Mouse (Mus musculus): ENCODE results near the gene Maats1. TPM values are rescaled to one million over a fixed set of nuclear protein-coding genes. Genes with fewer than 3 reads are reported as not detected.

Maats1 gene
- 1.1 and 1.8 TPM in 2 replicates for total RNA-seq (2012; rRNA removed)

DNA sequence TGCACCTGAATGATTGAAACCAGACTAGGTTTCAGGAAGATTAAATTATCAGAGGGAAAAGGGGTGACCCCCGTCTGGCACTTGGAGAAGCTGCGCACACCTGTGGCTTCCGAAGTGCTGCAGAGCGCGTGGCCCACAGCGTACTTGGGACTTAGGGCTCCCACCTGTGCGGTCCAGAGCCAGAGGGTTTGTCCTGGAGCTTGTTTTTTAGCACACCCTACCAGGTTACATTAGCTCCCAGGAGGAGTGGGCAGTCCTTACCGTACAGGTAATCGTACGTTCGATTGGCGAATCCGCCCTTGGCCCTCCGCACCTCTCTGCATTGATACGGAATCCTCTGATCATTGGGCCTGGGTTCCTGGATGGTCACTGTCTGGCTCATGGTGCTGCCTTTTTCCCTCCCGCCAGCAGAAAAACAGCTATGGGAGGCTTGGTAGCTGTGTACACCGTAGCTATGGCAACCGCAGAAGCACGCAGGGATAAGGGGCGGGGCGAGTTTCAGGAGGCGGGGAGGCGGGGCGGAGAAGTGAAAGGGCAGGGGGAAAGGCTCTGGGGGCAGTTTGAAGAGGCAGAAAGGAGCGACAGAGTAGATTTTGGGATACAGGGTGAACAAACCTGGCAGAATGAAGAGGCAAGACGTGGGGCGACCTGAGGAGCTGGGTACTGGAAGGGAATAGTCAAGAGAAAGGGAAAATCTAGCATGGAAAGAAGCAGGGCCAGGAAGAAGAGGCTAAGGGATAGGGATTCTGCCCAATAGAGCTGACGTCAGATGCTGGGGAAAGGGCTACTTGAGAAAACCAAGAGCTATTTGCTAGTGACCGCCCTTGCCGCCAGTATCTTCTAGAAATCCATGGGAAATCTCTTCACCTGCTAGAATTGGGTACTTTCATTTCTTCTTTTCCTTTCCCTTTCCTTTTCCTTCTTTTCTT is at the start of gene Maats1:
Maats1 (minus strand) TSS at position 748 of the 929 bp plus-strand sequence.
- Histone ChIP-seq H3K4me1 (ENCODE audit: control insufficient read depth in 2 of 2, insufficient read depth in 2 of 2, low read length in 2 of 2, poor library complexity in 1 of 2) (peaks cover 3 to 4% of the 10 kb centered on the region in 2 experiments; a peak in 2 of 4 replicates), H3K4me3 (ENCODE audit: insufficient read depth in 1 of 2, low read depth in 1 of 2, low read length in 2 of 2, poor library complexity in 1 of 2, severe bottlenecking in 1 of 2) (peak within 1 kb of the TSS; percentile 47 to 69), H3K9ac (ENCODE audit: insufficient read depth, low read depth, low read length, poor library complexity, severe bottlenecking) (peak within 1 kb of the TSS; percentile 58), H3K27ac (ENCODE audit: insufficient read depth, low read depth, low read length, poor library complexity, severe bottlenecking) (no peak within 1 kb of the TSS), H3K36me3 (ENCODE audit: control insufficient read depth, insufficient read depth, low read length, poor library complexity, severe bottlenecking) (no peaks in the 10 kb centered on the region), H3K9me3 (ENCODE audit: control insufficient read depth, insufficient read depth, low read depth, low read length) (no peaks in the 10 kb centered on the region)
- peak; percentile 87 for DNase-seq (ENCODE audit: low read depth, low spot score)
- in situ Hi-C loops (cut with MboI; ENCODE audit: low sequenced_read_pairs in 2 of 2, unreplicated experiment in 2 of 2) = loop anchor here (10.0 to 25.0 kb wide), 3 partner anchors 143 to 721 kb away; no protein-coding TSS in a partner anchor
- no peak for TF ChIP-seq MAFK (IDR thresholded peaks at IDR 0.05; ENCODE audit: insufficient read depth, low read depth, low read length)
- TF ChIP-seq ZC3H11A (IDR thresholded peaks at IDR 0.05; ENCODE audit: borderline replicate concordance, low read depth, low read length) = no peak
- TF ChIP-seq ZNF384 (IDR thresholded peaks at IDR 0.05; ENCODE audit: low read depth, low read length) = no peak
- TF ChIP-seq CHD2 (IDR thresholded peaks at IDR 0.05; ENCODE audit: low read depth, low read length) = no peak
- TF ChIP-seq HCFC1 (IDR thresholded peaks at IDR 0.05; ENCODE audit: borderline replicate concordance, insufficient read depth, low read length) = no peak

DNA sequence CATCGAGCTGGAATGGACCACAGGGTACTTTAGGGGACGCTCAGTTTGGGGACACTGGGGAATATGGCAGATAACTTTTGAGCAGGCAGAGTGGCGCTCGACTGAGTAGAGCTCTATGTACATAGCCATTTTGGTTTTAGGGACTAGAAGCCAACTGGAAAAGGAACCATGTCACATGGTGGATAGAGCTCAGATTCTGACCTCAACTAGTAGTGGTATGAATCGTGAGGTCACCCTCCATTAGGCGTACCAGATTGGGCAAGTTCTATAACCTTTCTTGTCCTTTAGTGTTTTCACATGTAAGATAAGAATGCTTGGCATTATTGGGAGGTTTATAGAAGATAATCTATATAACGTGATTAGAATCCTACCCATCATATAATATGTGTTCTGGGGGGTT is 48.4 kb upstream of the Maats1 start:
- no peaks in the 10 kb centered on the region for H3K9me3 ChIP-seq (ENCODE audit: control insufficient read depth, insufficient read depth, low read depth, low read length)
- in situ Hi-C loops (cut with MboI; ENCODE audit: low sequenced_read_pairs in 2 of 2, unreplicated experiment in 2 of 2) = no loop called here
- H3K27ac ChIP-seq (ENCODE audit: insufficient read depth, low read depth, low read length, poor library complexity, severe bottlenecking) = no peak overlapping the region
- H3K9ac ChIP-seq (ENCODE audit: insufficient read depth, low read depth, low read length, poor library complexity, severe bottlenecking) = no peak overlapping the region
- no peaks in the 10 kb centered on the region for H3K36me3 ChIP-seq (ENCODE audit: control insufficient read depth, insufficient read depth, low read length, poor library complexity, severe bottlenecking)
- no peak overlapping the region for H3K4me3 ChIP-seq (ENCODE audit: insufficient read depth in 1 of 2, low read depth in 1 of 2, low read length in 2 of 2, poor library complexity in 1 of 2, severe bottlenecking in 1 of 2)
- no peak for DNase-seq (ENCODE audit: low read depth, low spot score)
- peaks cover 2 to 8% of the 10 kb centered on the region in 2 experiments; a peak in 2 of 4 replicates for H3K4me1 ChIP-seq (ENCODE audit: control insufficient read depth in 2 of 2, insufficient read depth in 2 of 2, low read length in 2 of 2, poor library complexity in 1 of 2)
- no peak for TF ChIP-seq CHD2 (IDR thresholded peaks at IDR 0.05; ENCODE audit: low read depth, low read length)
- no peak for TF ChIP-seq ZC3H11A (IDR thresholded peaks at IDR 0.05; ENCODE audit: borderline replicate concordance, low read depth, low read length)
- no peak for TF ChIP-seq HCFC1 (IDR thresholded peaks at IDR 0.05; ENCODE audit: borderline replicate concordance, insufficient read depth, low read length)
- no peak for TF ChIP-seq MAFK (IDR thresholded peaks at IDR 0.05; ENCODE audit: insufficient read depth, low read depth, low read length)
- TF ChIP-seq ZNF384 (IDR thresholded peaks at IDR 0.05; ENCODE audit: low read depth, low read length) = no peak

DNA sequence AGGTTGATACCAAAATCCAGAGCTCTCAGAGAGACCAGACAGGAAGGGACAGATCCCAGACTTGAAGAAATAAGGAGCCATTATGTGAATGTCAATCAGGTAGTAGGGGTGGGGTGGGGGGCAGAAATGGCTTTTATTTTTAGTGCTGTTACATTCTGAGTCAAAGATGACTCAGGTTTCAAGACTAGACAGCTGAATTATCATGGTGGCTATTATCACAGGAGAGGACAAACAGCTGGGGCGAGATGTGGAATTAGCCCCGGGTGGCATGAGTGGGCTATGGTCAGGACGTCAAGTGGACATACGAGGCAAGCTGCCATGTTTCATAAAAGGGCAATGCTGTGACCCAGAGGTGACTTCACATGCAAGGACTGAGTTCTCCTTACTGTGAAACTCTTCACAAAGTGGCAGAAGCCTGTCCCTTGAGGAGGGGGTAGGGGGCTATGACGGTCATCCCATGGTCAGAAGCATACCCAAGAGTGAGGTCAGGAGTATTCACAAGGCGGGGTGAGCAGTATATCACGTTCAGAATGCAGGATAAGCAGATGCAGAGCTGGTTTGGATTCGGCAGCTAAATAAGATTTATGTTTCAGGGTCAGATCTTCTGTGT is 47.4 kb upstream of the Maats1 start:
- Histone ChIP-seq H3K27ac (ENCODE audit: insufficient read depth, low read depth, low read length, poor library complexity, severe bottlenecking) (no peak overlapping the region), H3K9me3 (ENCODE audit: control insufficient read depth, insufficient read depth, low read depth, low read length) (no peaks in the 10 kb centered on the region), H3K4me3 (ENCODE audit: insufficient read depth in 1 of 2, low read depth in 1 of 2, low read length in 2 of 2, poor library complexity in 1 of 2, severe bottlenecking in 1 of 2) (no peak overlapping the region), H3K4me1 (ENCODE audit: control insufficient read depth in 2 of 2, insufficient read depth in 2 of 2, low read length in 2 of 2, poor library complexity in 1 of 2) (peaks cover 2 to 6% of the 10 kb centered on the region in 2 experiments; a peak in 2 of 4 replicates), H3K9ac (ENCODE audit: insufficient read depth, low read depth, low read length, poor library complexity, severe bottlenecking) (no peak overlapping the region), H3K36me3 (ENCODE audit: control insufficient read depth, insufficient read depth, low read length, poor library complexity, severe bottlenecking) (no peaks in the 10 kb centered on the region)
- TF ChIP-seq ZC3H11A (IDR thresholded peaks at IDR 0.05; ENCODE audit: borderline replicate concordance, low read depth, low read length) = no peak
- no peak for TF ChIP-seq MAFK (IDR thresholded peaks at IDR 0.05; ENCODE audit: insufficient read depth, low read depth, low read length)
- TF ChIP-seq HCFC1 (IDR thresholded peaks at IDR 0.05; ENCODE audit: borderline replicate concordance, insufficient read depth, low read length) = no peak
- TF ChIP-seq CHD2 (IDR thresholded peaks at IDR 0.05; ENCODE audit: low read depth, low read length) = no peak
- TF ChIP-seq ZNF384 (IDR thresholded peaks at IDR 0.05; ENCODE audit: low read depth, low read length) = no peak
- in situ Hi-C loops (cut with MboI; ENCODE audit: low sequenced_read_pairs in 2 of 2, unreplicated experiment in 2 of 2) = no loop called here
- DNase-seq (ENCODE audit: low read depth, low spot score) = no peak

DNA sequence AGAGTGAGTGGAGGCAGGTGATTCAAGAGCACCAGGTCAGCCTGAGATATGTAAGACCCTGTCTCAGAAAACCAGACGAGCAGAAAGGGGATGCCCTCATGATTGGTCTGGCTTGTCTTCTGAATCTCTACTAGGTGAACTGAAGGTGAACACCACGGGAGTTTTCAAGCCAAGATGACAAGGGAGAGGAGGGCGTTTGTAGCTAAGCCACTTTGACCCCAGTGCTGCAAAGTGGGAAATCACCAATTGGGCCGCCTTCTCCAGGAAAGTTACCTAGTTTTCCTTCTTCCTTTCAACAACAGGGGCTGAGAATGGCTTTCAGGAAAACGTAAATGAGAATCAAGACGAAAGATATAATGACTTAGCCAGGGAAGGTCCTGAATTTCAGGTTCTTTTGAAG is 46.8 kb upstream of the Maats1 start:
- TF ChIP-seq ZC3H11A (IDR thresholded peaks at IDR 0.05; ENCODE audit: borderline replicate concordance, low read depth, low read length) (no peak), ZNF384 (IDR thresholded peaks at IDR 0.05; ENCODE audit: low read depth, low read length) (no peak), MAFK (IDR thresholded peaks at IDR 0.05; ENCODE audit: insufficient read depth, low read depth, low read length) (no peak), CHD2 (IDR thresholded peaks at IDR 0.05; ENCODE audit: low read depth, low read length) (no peak), HCFC1 (IDR thresholded peaks at IDR 0.05; ENCODE audit: borderline replicate concordance, insufficient read depth, low read length) (no peak)
- Histone ChIP-seq H3K9me3 (ENCODE audit: control insufficient read depth, insufficient read depth, low read depth, low read length) (no peaks in the 10 kb centered on the region), H3K27ac (ENCODE audit: insufficient read depth, low read depth, low read length, poor library complexity, severe bottlenecking) (no peak overlapping the region), H3K9ac (ENCODE audit: insufficient read depth, low read depth, low read length, poor library complexity, severe bottlenecking) (no peak overlapping the region), H3K4me3 (ENCODE audit: insufficient read depth in 1 of 2, low read depth in 1 of 2, low read length in 2 of 2, poor library complexity in 1 of 2, severe bottlenecking in 1 of 2) (no peak overlapping the region), H3K4me1 (ENCODE audit: control insufficient read depth in 2 of 2, insufficient read depth in 2 of 2, low read length in 2 of 2, poor library complexity in 1 of 2) (peaks cover 2 to 6% of the 10 kb centered on the region in 2 experiments; a peak in 2 of 4 replicates), H3K36me3 (ENCODE audit: control insufficient read depth, insufficient read depth, low read length, poor library complexity, severe bottlenecking) (no peaks in the 10 kb centered on the region)
- in situ Hi-C loops (cut with MboI; ENCODE audit: low sequenced_read_pairs in 2 of 2, unreplicated experiment in 2 of 2) = no loop called here
- DNase-seq (ENCODE audit: low read depth, low spot score) = no peak

Data from ES-E14 (cell line).